Mouse (Mus musculus): ENCODE data around the gene Ephx3. TPM values are rescaled to one million over a fixed set of nuclear protein-coding genes. Genes with fewer than 3 reads are reported as not detected.
"Not testable (repeated sequence)": the region's sequence is repeated elsewhere in the genome, so short reads cannot be mapped to it uniquely, and the experiment has no call there.

Gene Ephx3
- total RNA-seq (2015) = 0.20 TPM in 1 of 2 replicates, not detected in the other
- total RNA-seq (2017) = not detected in 2 replicates

DNA sequence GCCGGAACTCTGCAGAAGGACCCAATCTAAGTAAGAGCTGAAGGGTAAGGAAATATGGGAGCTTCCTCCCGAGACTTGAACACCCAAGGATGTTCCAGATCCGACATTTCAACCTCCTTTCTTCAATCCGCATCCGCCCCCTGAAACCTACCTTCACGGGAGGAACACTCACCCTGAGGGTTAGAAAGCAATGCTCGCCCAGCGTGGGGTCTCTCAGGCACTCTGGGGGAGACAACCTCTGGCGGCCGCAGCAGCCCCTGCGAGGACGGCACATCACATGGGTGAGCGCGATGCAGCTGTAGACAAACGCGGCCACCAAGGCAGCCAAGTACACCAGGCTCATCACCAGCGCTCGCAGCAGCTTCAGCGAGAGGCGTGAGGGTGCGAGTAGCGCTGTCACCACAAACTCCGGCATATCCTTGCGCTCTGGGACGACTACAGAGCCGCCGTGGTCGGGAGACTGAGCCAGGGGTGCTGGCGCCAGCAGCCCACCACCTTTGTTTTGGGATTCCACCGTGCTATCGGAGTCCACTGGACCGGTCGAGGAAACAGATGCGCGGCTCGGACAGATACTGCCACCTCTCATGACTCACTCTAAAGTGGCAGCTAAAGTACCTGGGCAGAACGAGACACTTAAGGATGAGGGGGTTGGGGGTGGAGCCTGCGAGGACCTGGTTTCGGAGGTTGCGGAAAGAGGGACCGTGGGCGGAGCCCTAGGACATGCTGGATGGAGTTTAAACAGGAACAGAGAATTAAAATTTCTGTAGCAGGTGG lies at the start of gene Ephx3:
TSS of gene Ephx3 (minus strand) at position 687 of the 774 bp plus-strand sequence.
- peak; percentile 45 for ATAC-seq (replicated peaks; ENCODE audit: poor library complexity)

DNA sequence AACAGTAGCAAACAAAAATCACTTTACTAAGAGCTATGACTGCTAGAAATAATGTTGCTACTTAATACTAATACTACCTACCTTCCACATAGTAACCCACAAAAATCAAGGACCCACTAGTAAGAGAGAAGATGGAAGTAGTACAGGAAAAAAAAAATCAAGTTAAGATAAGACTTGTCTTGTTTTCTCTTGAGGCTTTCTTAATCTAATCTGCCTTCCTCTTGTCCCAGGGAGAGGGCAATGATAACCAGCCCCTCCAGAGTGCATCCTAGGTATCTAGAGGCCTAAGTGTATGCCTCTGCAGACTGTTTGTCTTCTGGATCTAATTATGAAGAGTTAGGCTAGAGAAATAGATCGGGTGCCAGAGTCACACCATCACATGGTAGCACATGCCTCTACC lies 49.2 kb upstream of the Ephx3 start:
- ATAC-seq (replicated peaks; ENCODE audit: poor library complexity) = no peak

DNA sequence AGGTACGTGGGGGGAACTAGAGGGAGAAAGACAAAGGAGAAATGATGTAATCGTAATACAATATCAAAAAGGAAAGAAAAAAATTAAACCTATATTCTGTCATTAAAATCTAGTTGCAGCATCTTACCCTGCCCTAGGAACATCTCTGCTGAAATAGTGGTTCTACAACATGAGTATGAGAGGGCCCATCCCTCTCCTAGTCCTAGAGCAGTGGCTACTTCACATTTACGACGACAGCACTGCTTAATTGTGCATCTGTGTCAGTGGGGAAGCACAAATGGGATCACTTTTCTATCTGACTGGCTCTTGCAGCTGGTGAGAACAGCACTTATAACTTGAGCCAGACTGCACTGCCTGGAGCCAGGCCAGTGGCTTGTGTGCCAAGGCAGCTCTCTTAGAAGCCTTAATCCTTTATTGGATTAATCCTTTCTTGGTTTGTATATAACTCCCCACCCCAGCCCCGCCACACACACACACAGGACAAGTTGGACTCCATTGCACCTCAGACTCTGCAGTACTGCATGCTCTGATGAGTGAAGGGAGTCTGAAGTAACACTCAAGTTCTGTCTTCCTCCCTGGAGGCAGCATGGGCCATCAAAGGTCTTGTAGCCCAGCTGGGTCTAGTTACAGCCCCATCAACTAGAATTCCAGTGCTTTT lies 46.3 kb upstream of the Ephx3 start:
- ATAC-seq (replicated peaks; ENCODE audit: poor library complexity) = no peak

DNA sequence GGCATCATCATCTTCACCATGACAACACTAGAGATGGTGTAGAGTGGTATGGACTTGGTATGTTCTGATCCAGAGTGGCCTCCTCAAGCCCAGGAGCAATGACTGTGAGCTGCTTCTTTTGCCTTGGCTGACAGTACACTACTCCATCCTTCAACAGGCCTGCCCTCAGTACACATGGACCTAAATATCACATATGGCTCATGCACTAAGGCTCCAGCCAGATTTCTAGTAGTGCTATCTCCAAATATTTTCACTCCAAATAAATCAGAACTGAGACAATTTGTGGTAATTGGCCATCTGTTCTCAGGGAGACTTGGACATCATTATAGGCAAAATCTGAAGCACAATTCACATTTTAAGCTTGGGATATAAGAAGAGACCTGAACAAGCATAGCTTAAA lies 43.8 kb upstream of the Ephx3 start:
- ATAC-seq (replicated peaks; ENCODE audit: poor library complexity) = no peak

DNA sequence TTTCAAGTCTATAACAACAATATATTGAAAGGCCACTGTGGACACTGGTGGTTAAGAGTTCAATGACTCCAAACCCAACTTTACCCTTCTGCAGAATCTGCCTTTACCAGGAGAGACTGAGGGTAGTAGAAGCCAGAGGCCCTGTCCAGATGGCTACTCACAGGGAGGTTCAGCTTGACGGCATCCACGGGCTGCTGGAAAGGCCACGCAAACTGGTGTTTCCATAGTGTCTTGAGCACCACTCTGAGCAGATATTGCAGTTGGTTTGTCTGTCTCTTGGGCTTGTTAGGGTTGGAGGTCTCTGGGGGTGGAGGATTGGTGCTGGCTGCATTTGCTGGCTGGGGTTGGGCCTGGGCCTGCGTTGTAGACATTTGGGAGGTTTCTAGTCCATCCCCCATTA lies 39.9 kb upstream of the Ephx3 start:
- ATAC-seq (replicated peaks; ENCODE audit: poor library complexity) = no peak

DNA sequence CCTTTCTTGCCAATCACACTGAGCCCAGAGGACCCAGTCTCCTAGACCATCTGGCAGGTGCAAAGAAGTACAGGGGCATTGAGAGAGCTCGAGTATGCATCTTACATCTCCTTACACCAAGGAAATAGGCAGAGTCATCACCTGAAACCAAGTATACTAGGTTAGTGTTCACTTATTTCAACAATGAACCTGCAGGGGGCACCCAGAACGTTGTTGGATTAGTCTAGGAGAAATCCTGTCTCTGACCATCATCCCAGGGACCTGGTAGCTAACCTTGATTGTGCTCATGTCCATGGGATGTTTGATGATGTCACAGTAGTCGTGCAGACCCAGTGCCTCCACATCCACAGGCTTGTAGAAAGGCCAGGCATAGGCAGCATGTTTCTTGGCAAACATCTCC lies 31.5 kb upstream of the Ephx3 start:
- no peak for ATAC-seq (replicated peaks; ENCODE audit: poor library complexity)

DNA sequence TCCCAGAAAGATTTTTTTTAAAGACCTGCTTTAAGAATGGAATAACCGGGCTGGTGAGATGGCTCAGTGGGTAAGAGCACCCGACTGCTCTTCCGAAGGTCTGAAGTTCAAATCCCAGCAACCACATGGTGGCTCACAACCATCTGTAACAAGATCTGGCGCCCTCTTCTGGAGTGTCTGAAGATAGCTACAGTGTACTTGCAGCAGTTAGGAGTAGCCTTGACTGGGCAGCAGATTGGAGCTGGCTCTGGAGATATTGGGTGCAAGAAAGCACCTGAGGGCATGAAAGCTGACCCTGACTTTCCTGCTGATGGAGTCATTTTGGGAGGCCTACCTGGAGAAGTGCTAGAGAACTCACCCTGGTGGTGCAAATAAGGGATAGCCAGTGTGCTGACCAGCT lies 26.2 kb upstream of the Ephx3 start:
- not testable (repeated sequence) for ATAC-seq (replicated peaks; ENCODE audit: poor library complexity)

DNA sequence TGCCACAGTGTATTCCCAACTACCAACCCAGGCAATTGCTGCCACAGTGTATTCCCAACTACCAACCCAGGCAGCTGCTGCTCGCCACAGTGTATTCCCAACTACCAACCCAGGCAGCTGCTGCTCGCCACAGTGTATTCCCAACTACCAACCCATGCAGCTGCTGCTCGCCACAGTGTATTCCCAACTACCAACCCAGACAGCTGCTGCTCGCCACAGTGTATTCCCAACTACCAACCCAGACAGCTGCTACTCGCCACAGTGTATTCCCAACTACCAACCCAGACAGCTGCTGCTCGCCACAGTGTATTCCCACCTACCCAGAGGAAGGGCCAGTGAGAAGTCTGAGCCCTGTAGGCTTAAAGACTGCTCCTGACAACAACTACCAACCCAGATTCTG lies 22.2 kb upstream of the Ephx3 start:
- ATAC-seq (replicated peaks; ENCODE audit: poor library complexity) = not testable (repeated sequence)

DNA sequence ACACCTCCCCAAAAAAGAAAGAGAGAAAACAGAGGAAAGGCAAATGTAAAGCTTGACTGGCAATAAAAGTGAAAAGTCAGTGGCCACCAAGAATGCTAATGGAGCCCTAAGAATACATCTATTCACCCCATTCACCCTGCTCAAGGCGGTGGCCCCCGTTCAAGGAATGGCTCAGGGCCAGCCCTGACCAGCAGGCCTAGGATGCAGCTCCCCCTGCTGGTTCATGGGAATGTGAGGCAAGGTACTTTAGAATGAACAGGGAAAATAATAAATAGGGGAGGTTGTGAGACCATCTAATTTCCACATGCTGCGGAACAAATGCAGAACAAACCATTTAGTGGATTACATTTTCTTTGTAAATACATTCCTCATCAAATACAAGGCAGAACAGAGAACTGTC lies 20.4 kb upstream of the Ephx3 start:
- ATAC-seq (replicated peaks; ENCODE audit: poor library complexity) = peak; percentile 76

DNA sequence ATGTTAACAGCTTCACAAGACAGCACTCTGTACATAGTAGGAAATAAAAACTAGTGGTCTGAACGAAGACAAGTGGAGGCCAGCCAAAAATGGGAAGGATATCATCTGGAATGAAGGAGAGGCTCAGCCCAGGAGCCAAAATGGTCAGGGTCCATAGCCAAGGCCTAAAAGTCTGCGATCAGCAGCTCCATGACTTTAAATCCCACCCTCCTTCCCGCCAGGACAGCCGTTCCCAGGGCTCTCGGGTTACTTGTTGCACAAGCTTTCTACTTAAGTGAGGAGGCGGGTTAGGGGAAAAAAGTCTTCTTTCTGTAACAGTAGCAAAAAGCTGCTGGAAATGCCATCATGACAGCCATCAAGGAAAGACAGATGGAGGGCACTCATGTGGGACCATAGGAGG lies 19.8 kb upstream of the Ephx3 start:
- no peak for ATAC-seq (replicated peaks; ENCODE audit: poor library complexity)

DNA sequence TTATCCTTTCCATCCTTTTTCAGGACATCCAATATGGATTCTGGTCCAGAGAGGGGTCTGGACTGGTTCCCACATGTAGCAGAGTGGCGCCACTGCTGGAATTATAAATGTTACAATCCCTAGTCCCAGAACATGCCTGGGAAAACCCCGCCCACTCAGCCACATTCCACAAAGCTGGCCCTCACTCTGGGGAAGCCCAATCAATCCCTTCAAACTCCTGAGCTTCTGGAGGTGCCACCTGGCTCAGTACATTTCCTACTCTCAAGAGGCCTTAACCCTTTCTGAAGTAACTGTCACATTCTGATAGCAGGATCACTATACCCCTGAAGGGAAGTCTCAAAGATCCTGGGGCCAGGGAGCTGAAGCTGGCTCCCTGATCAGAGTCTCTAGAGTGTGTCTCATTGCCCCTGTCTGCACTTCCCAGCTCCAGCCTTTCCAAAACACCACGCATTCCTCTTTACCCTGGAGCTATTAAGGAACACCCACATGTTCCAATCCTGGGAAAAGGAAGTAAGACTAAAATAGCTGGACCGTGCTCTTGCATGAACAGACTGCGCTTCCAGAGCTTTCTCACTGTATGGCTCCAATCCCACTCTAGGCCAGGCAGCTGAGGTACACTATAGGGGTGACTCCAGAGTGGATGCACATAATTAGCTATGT lies 18.4 kb upstream of the Ephx3 start:
- no peak for ATAC-seq (replicated peaks; ENCODE audit: poor library complexity)

DNA sequence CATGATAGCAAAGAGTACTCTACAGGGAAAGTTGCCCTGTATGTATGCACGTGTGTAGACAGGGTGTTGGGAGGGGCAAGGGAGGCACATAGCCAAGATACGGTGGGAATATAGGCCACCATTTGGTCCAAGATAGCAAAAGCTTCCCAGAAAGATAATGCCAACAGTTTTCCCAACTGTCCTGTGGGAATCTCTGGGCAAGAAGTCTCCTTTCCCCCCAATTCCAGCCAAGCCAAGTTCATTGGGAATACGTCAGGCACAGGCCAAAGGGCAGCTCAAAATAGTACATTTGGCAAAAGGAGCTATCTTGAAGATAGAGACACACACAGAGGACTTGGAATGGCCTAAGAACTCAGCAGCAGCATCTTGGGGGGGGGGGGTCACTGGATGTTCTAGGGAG lies 16.0 kb upstream of the Ephx3 start:
- no peak for ATAC-seq (replicated peaks; ENCODE audit: poor library complexity)

DNA sequence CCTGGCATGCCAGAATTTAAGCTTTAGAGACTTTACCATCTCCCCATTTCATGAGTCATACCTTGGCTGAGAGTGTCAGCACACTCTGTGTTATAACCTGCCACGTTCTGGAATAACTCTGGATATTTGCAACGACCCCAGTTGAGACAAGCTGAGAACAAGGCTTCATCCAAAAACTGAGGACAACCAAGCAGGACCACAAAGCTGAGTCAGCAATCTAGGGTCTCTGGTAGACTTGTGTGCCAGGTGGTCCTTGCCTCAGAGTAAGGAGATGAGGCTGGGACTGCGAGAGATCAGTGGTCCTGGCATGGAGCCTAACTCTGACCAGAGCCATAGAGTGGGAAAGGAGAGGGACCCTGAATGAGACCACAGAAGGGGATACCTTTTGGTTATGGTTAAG lies 13.6 kb upstream of the Ephx3 start:
- ATAC-seq (replicated peaks; ENCODE audit: poor library complexity) = no peak

DNA sequence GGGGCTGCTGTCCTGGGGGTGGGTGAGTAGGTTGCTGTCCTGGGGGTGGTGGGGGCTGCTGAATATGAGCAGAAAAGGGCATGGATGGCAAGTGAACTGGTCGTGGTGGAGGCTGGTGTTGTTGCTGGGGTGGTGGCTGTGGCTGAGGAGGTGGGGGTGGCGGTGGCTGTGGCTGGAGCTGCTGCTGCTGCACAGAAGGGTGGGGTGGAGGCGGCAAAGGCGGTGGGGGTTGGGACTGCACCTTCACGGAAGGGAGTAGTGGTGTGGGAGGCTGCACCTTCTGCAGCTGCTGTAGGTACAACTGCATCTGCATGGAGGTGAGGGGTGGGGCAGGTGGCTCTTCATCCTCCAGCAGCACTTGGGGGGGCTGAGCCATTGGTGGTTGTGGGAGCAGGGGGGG lies 11.7 kb upstream of the Ephx3 start:
- no peak for ATAC-seq (replicated peaks; ENCODE audit: poor library complexity)

DNA sequence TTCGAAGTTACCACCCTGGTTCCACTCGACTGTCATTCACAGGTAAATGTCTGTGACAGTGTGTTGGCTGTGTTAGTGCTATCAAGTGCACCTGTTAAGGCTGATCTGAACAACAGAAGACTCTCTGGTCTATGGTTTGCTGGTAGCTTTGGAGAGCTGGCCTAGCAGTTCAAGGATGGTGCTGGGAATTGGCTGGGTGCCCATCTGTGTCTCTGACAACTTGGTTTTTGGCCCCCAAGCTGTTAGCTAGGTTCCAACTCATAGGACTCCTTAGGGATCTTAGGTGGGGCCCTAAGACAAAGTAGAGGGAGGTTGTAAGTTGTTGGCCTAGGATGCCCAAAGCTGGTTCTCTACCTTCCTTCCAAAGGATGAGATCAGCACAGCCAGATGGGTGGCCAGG lies 10.4 kb upstream of the Ephx3 start:
- no peak for ATAC-seq (replicated peaks; ENCODE audit: poor library complexity)

DNA sequence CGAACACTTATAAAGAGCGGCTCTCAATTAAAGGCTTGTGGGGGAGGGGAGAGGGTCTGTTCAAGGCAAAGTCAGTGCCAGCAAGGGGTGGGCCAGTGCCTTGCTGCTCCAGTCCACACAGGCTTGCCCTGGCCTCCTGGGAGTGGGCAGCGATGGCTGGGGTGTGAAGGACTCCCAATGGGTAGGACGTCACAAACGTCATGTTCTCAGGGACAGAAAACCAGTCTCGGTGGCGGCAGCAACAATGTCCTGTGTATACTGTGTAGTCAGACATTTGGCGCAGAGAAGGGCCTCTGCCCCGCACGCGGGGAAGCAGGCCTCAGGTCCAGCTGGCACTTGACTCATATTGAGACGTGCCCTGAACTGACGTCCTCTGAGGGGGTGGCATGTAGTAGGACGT lies 7.8 kb upstream of the Ephx3 start:
- no peak for ATAC-seq (replicated peaks; ENCODE audit: poor library complexity)

DNA sequence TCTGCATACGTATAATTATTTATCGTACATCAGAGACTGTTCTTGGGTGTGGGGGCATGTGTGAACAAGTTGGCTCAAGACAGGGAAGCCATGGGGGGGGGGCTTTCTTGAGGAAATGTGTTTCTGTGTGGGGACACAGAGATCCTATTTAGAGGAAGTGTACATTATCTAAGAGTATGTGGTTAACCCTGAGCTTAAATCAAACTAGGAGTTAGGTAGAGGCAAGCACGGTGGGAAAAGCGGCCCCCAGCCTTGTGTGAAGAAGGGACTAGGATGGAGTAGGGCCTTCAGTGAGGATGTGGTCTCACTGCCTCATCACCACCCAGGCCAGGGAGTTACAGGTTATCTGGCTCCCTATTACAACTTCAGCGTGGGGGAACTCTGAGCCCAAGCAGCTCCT lies 6.4 kb upstream of the Ephx3 start:
- peak; percentile 51 for ATAC-seq (replicated peaks; ENCODE audit: poor library complexity)

DNA sequence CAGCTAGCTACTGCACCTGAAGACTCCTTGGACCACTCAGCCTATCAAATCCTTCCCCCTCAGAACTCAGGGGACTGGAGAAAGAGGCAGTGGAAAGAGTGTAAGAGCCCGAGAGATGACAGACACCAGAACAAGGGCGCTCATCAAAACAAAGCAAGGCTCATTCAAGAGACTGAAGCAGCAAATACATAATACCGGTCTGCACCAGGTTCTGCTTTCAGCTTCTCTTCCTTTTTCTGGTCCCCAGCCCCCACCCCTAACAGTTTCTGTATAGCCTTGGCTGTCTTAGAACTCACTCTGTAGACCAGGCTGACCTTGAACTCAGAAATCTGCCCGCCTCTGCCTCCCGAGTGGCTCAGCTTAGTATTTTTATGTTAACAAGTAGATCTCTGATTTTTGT lies 3.7 kb upstream of the Ephx3 start:
- no peak for ATAC-seq (replicated peaks; ENCODE audit: poor library complexity)

DNA sequence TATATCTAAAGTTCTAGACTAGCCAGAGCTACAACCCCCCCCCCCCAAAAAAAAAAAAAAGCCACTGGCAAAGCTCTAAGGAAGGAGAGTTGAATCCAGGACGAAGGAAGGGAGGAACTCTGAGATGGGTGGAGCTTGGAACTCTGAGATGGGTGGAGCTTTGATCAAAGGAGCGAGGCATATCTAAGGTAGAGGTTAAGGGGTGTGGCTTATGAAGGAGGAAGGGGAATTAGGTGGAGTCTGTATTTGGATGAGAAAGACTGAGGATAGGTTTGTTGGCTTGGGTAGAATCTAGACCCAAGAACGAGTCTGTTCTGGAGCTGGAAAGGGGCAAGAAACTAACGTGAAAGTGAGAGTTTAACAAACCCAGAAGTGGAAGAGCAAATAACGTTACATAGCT lies 501 bp upstream of the Ephx3 start:
- peak; percentile 49; the same call in 1 of the 2 replicates for ATAC-seq (replicated peaks; ENCODE audit: poor library complexity)

DNA sequence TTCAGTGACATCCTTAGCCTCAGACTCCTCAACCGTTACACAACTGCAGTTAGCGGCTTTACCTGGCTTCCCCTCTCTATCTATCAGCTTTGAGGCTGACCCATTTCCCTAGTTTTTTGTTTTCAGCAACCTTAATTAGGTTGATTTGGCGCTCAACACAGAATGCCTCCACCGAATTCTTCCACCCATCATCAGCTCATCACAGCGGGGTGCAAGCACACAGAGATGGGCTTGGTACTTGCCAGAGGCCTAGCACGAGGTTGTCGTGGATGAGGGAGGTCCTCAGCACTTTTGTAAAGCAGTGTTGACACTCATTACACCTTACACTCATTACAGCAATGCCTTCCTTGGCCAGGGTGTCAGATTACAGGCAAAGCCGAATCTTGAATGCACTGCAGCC lies 6.3 kb downstream of the Ephx3 start:
- ATAC-seq (replicated peaks; ENCODE audit: poor library complexity) = no peak

DNA sequence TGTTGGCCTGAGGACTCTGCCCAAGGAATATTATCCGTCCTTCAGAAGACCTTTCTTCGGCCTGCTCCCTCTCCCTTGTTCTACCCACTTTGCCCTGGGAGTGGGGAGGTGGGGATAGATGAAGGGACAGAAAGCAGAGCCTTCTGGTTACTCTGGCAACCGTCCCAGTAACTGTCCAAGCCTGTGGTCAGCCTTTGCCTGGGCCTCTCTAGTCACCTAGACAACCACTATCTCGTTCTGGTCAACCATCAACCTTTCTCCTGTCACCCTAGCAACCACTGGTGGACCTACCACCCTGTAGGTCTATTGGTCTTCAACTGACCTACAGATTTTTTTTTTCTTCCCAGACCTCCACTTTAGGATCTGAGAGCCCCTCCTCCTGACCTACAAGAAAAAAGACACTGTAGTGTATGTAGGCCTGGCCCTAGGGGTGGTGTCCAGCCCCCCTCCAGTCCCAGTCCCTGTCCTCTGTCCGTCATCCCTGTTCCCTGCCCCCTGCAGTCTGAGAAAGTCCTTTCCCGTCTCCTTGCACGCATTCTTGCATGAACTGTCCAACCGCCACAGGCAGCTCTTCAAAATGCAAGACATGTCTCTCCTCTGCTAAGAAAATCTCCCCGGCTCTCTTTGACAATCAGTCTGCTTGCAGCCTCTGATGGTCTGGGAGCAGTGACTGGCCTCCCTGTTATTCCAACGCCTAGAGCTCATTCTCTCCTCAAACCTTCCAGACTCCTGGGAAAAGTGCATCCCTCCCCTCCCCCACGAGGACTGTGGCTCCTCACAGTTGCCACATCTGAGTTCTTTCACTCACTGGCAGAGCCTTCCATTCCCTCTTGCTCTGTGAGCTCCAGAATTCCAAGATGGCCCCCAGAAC lies 9.5 kb downstream of the Ephx3 start:
- no peak for ATAC-seq (replicated peaks; ENCODE audit: poor library complexity)

Measured in megakaryocyte progenitor cell, adult 5-6 weeks (primary cell).